Mouse (Mus musculus) layer of hippocampus, adult 6 months (tissue): ENCODE results near the gene Pah. TPM values are rescaled to one million over a fixed set of nuclear protein-coding genes. Genes with fewer than 3 reads are reported as not detected.

Source experiments
- long read RNA-seq, 2 experiments: library from polyadenylated mRNA; unstranded; transcript quantifications; one replicate each; pipeline ENCODE4 v2.0.0; 2019 to 2020
- polyA plus RNA-seq: library from polyadenylated mRNA; unstranded; fragments of <200 nt; fragmentation: Nextera tagmentation; gene quantifications from 2 replicates; pipeline ENCODE4 v1.2.3, GENCODE M21; 2021

Pah gene
- 0.09 TPM in 1 of 2 replicates, not detected in the other for polyA plus RNA-seq
- long read RNA-seq, experiment 1 = 0 reads
- long read RNA-seq, experiment 2 = 0 reads

DNA sequence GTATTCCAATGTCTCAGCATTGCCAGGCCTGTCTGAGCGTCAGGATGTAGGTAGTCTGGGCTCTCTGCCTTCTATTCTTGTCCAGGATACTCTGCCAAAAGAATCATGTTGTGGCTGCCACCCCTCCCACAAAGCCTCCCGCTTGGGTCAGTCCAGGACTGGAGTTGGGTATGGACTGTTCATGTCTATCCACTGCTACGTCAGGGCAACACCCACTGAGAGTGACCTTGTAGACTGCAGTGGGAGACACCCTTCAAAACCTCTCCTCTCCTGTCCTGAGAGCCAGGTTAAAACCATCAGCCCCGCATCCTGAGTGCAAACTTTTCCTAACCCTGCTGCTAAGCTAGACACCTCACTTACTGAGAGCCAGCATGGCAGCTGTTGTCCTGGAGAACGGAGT, at the start of gene Pah:
Gene Pah, plus strand, starts transcription at position 150 of the 400 bp plus-strand sequence.

DNA sequence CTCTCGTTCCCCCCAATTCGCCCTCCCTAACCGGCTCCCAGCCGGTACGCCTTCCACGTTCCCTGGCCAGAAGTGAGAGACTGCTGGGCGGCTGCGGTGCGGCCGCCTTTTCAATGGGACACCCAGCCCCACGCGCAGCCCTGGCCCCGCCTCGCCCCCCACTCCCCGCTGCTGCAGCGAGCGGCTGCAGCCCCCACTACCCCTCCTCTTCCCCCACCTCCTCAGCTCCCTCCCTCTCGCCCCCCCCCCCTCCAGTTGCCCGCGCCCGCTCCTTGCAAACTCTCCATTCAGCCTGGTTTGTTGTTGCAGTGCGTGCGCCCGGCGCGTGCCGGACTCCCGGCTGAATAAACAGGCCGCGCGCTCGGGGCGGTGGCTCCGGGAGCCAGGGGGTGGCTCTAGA, 28.0 kb upstream of the Pah start, which contains the start of gene Ascl1:
Gene Ascl1, minus strand, starts transcription at position 85 of the 400 bp plus-strand sequence.

Other genes with a start within 250 kb of the Pah start
- 2.6 and 4.9 TPM in 2 replicates for gene Ascl1, start 28.1 kb upstream of the Pah start, polyA plus RNA-seq